Mouse (Mus musculus) cortical plate, adult 2 months (tissue): ENCODE measurements around the gene Tex19.1. TPM values are rescaled to one million over a fixed set of nuclear protein-coding genes. Genes with fewer than 3 reads are reported as not detected.

Experiments
- H3K27ac ChIP-seq: fragments of 200-500 bp; 2 replicates; pipeline ENCODE4 v1.5.1; 2012; ENCODE audit warnings: low read length, control low read depth, inconsistent platforms; ENCODE audit not compliant: insufficient read depth
- H3K4me1 ChIP-seq: fragments of 200-500 bp; 2 replicates; pipeline ENCODE4 v1.6.1; 2011; ENCODE audit warnings: low read length; ENCODE audit not compliant: control insufficient read depth, insufficient read depth
- H3K4me3 ChIP-seq: fragments of 200-500 bp; 2 replicates; pipeline ENCODE4 v1.5.1; 2011; ENCODE audit warnings: mild to moderate bottlenecking, low read length, control low read depth; ENCODE audit not compliant: insufficient read depth
- CTCF ChIP-seq: fragments of 200-500 bp; IDR thresholded peaks from 2 replicates; pipeline ENCODE4 v1.5.1; 2011; ENCODE audit warnings: mild to moderate bottlenecking, control low read depth, low read length; ENCODE audit not compliant: insufficient read depth; ENCODE audit errors: extremely low read depth
- POLR2A ChIP-seq: fragments of 200-500 bp; IDR thresholded peaks from 2 replicates; pipeline ENCODE4 v1.6.1; 2011; ENCODE audit warnings: mild to moderate bottlenecking, low read length, control low read depth; ENCODE audit not compliant: insufficient read depth; ENCODE audit errors: extremely low read depth
- polyA plus RNA-seq: library from polyadenylated mRNA; depleted of rRNA; stranded (reverse); fragments of >200 nt; gene quantifications from 2 replicates; pipeline ENCODE4 v1.2.3, GENCODE M21; 2012

Gene Tex19.1
- polyA plus RNA-seq, 1 experiment, result not detected

GRCm38 (mm10) chr11:121138732-121139131, 7.2 kb upstream of the Tex19.1 start:
- TF ChIP-seq CTCF, result 0 out of 2 replicates have a peak, but pooled peaks have one; percentile 5
- no peak for TF ChIP-seq POLR2A
- Histone ChIP-seq H3K4me1 (no peaks in the 10 kb centered on the region), H3K27ac (no peak overlapping the region), H3K4me3 (no peak overlapping the region)

GRCm38 (mm10) chr11:121143325-121144015, 2.5 kb upstream of the Tex19.1 start:
- H3K4me1 ChIP-seq, result no peaks in the 10 kb centered on the region
- TF ChIP-seq CTCF (no peak), POLR2A (no peak)
- H3K4me3 ChIP-seq, result no peak overlapping the region
- H3K27ac ChIP-seq, result no peak overlapping the region

- Histone ChIP-seq H3K4me3 (no peak overlapping the region), H3K27ac (no peak overlapping the region), H3K4me1 (no peaks in the 10 kb centered on the region)
- TF ChIP-seq CTCF (no peak), POLR2A (no peak)
These were observed 2.2 kb downstream of the Tex19.1 start for GRCm38 (mm10) chr11:121148193-121148592.

GRCm38 (mm10) chr11:121154203-121154602, 8.3 kb downstream of the Tex19.1 start:
- no peak overlapping the region for H3K27ac ChIP-seq
- H3K4me1 ChIP-seq, result no peaks in the 10 kb centered on the region
- TF ChIP-seq POLR2A (no peak), CTCF (no peak)
- no peak overlapping the region for H3K4me3 ChIP-seq

GRCm38 (mm10) chr11:121156411-121156891, 10.5 kb downstream of the Tex19.1 start:
- no peak for TF ChIP-seq CTCF
- no peak for TF ChIP-seq POLR2A
- H3K4me1 ChIP-seq, result no peaks in the 10 kb centered on the region
- 0 out of 2 replicates have a peak overlapping the region, but pooled peaks have one; percentile 19 for H3K4me3 ChIP-seq
- no peak overlapping the region for H3K27ac ChIP-seq

- Histone ChIP-seq H3K27ac (no peak within 1 kb of the TSS), H3K4me1 (no peaks in the 10 kb centered on the region), H3K4me3 (no peak within 1 kb of the TSS)
- TF ChIP-seq POLR2A (no peak), CTCF (no peak)
These were observed 14.0 kb downstream of the Tex19.1 start, which contains the start of gene Uts2r for GRCm38 (mm10) chr11:121159971-121160370. Uts2r (plus strand) TSS chr11:121160271.

GRCm38 (mm10) chr11:121160636-121161346, 14.8 kb downstream of the Tex19.1 start:
- TF ChIP-seq POLR2A, result no peak
- no peak for TF ChIP-seq CTCF
- H3K27ac ChIP-seq, result no peak overlapping the region
- H3K4me3 ChIP-seq, result no peak overlapping the region
- H3K4me1 ChIP-seq, result no peaks in the 10 kb centered on the region

- Histone ChIP-seq H3K4me3 (no peak overlapping the region), H3K4me1 (no peaks in the 10 kb centered on the region), H3K27ac (no peak overlapping the region)
- TF ChIP-seq CTCF (no peak), POLR2A (no peak)
These were observed 17.8 kb downstream of the Tex19.1 start for GRCm38 (mm10) chr11:121163751-121164150.

- Histone ChIP-seq H3K4me1 (no peaks in the 10 kb centered on the region), H3K27ac (no peak overlapping the region), H3K4me3 (no peak overlapping the region)
- TF ChIP-seq CTCF, result no peak
- TF ChIP-seq POLR2A, result no peak
These were observed 27.3 kb downstream of the Tex19.1 start for GRCm38 (mm10) chr11:121173203-121173602.
